Mouse (Mus musculus): ENCODE data around the gene Zkscan16.

The Zkscan16 gene

GRCm38 (mm10) chr4:58943420-58944205, at the start of gene Zkscan16:
Gene Zkscan16, plus strand, starts transcription at chr4:58943628.
- DNase-seq (ENCODE audit: low read depth, low spot score), result peak; percentile 94

GRCm38 (mm10) chr4:58894399-58894798, 49.0 kb upstream of the Zkscan16 start:
- DNase-seq (ENCODE audit: low read depth, low spot score), result no peak

GRCm38 (mm10) chr4:58897436-58897835, 46.0 kb upstream of the Zkscan16 start:
- DNase-seq (ENCODE audit: low read depth, low spot score), result no peak

GRCm38 (mm10) chr4:58898318-58898717, 45.1 kb upstream of the Zkscan16 start:
- DNase-seq (ENCODE audit: low read depth, low spot score), result no peak

GRCm38 (mm10) chr4:58907453-58907852, 36.0 kb upstream of the Zkscan16 start:
- no peak for DNase-seq (ENCODE audit: low read depth, low spot score)

- DNase-seq (ENCODE audit: low read depth, low spot score), result no peak
Observed at GRCm38 (mm10) chr4:58910175-58911068, 33.0 kb upstream of the Zkscan16 start.

GRCm38 (mm10) chr4:58911069-58911830, 32.2 kb upstream of the Zkscan16 start:
- peak; percentile 55 for DNase-seq (ENCODE audit: low read depth, low spot score)

GRCm38 (mm10) chr4:58911831-58912628, 31.4 kb upstream of the Zkscan16 start:
- peak; percentile 61 for DNase-seq (ENCODE audit: low read depth, low spot score)

GRCm38 (mm10) chr4:58912629-58913335, 30.6 kb upstream of the Zkscan16 start, which contains the start of gene Ecpas:
Gene Ecpas, minus strand, starts transcription at chr4:58912749.
- peak; percentile 72 for DNase-seq (ENCODE audit: low read depth, low spot score)

- no peak for DNase-seq (ENCODE audit: low read depth, low spot score)
Observed at GRCm38 (mm10) chr4:58913336-58914026, 29.9 kb upstream of the Zkscan16 start.

- DNase-seq (ENCODE audit: low read depth, low spot score), result no peak
Observed at GRCm38 (mm10) chr4:58915081-58915826, 28.2 kb upstream of the Zkscan16 start.

- DNase-seq (ENCODE audit: low read depth, low spot score), result no peak
Observed at GRCm38 (mm10) chr4:58923933-58924332, 19.5 kb upstream of the Zkscan16 start.

- DNase-seq (ENCODE audit: low read depth, low spot score), result no peak
Observed at GRCm38 (mm10) chr4:58925664-58926063, 17.8 kb upstream of the Zkscan16 start.

GRCm38 (mm10) chr4:58926120-58926519, 17.3 kb upstream of the Zkscan16 start:
- DNase-seq (ENCODE audit: low read depth, low spot score), result no peak

- no peak for DNase-seq (ENCODE audit: low read depth, low spot score)
Observed at GRCm38 (mm10) chr4:58927661-58928060, 15.8 kb upstream of the Zkscan16 start.

GRCm38 (mm10) chr4:58932541-58932940, 10.9 kb upstream of the Zkscan16 start:
- DNase-seq (ENCODE audit: low read depth, low spot score), result no peak

- DNase-seq (ENCODE audit: low read depth, low spot score), result no peak
Observed at GRCm38 (mm10) chr4:58934308-58934707, 9.1 kb upstream of the Zkscan16 start.

- DNase-seq (ENCODE audit: low read depth, low spot score), result peak; percentile 14
Observed at GRCm38 (mm10) chr4:58934746-58935476, 8.5 kb upstream of the Zkscan16 start.
